ENCODE assay signal across 8 mouse cellular contexts in the genomic region with DNA sequence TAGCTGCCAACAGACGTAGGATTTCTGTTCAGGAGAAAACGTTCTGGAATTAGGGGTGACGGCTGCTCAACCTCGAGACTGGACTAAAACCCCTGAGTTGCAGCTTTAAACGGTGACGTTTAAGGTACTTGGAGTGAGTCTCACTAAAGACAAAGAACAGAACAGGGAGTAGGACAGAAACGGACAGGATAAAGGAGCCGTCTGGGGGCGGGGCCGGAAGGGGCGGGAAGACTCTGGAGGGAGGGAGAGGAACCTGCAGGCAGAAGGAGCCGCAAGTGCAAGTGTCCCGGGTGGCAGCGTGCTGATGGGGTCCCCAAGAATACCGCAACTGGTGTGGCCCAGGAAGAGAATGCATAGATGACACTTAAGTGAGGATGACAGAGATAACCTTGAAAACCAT. TPM values are rescaled to one million over a fixed set of nuclear protein-coding genes. Genes with fewer than 3 reads are reported as not detected.
DNase-seq lines count a peak whose midpoint lies in the region; ATAC-seq and TF ChIP-seq lines count a peak whose summit lies in the region.

No protein-coding gene starts in this region.

- peak overlapping the region; percentile 41; the same call in 1 of the 2 replicates for H3K9ac ChIP-seq in midbrain, embryonic 11.5 days (ENCODE audit: low read length)
- H3K9ac ChIP-seq in midbrain, postnatal 0 days (replicated peaks; ENCODE audit: low read length, poor library complexity, severe bottlenecking) = no peak overlapping the region
- H3K9ac ChIP-seq in stomach, postnatal 0 days (ENCODE audit: low read length) = no peak overlapping the region

- H3K27me3 ChIP-seq in midbrain, embryonic 11.5 days (ENCODE audit: control insufficient read depth, insufficient read depth, low read length) = no peaks in the 10 kb centered on the region
- no peaks in the 10 kb centered on the region for H3K27me3 ChIP-seq in midbrain, postnatal 0 days (ENCODE audit: insufficient read depth, low read length)
- no peaks in the 10 kb centered on the region for H3K27me3 ChIP-seq in limb, embryonic 10.5 days (ENCODE audit: low read depth, poor library complexity, severe bottlenecking)
- H3K27me3 ChIP-seq in stomach, postnatal 0 days (ENCODE audit: control insufficient read depth, insufficient read depth, low read length) = no peaks in the 10 kb centered on the region

- no peaks in the 10 kb centered on the region for H3K36me3 ChIP-seq in midbrain, embryonic 11.5 days (ENCODE audit: control insufficient read depth, insufficient read depth, low read length)
- no peaks in the 10 kb centered on the region for H3K36me3 ChIP-seq in midbrain, postnatal 0 days (ENCODE audit: insufficient read depth, low read length)
- peaks cover 18% of the 10 kb centered on the region for H3K36me3 ChIP-seq in limb, embryonic 10.5 days
- H3K36me3 ChIP-seq in stomach, postnatal 0 days (ENCODE audit: control insufficient read depth, insufficient read depth, low read length) = no peaks in the 10 kb centered on the region

- WGBS in midbrain, embryonic 11.5 days = 8% methylated on average over 15 of the region's 15 CpGs
- 11% methylated on average over 15 of the region's 15 CpGs for WGBS in midbrain, postnatal 0 days
- WGBS in limb, embryonic 10.5 days = 13% methylated on average over 15 of the region's 15 CpGs
- 21% methylated on average over 15 of the region's 15 CpGs for WGBS in stomach, postnatal 0 days

- no peak overlapping the region for H3K27ac ChIP-seq in midbrain, embryonic 11.5 days (ENCODE audit: low read depth, low read length)
- no peak overlapping the region for H3K27ac ChIP-seq in midbrain, postnatal 0 days (ENCODE audit: low read depth, low read length)
- H3K27ac ChIP-seq in limb, embryonic 10.5 days = 0 out of 2 replicates have a peak overlapping the region, but pooled peaks have one; percentile 19
- no peak overlapping the region for H3K27ac ChIP-seq in stomach, postnatal 0 days (replicated peaks)

- H3K9me3 ChIP-seq in midbrain, embryonic 11.5 days (ENCODE audit: control insufficient read depth, low read length) = no peaks in the 10 kb centered on the region
- H3K9me3 ChIP-seq in midbrain, postnatal 0 days (ENCODE audit: low read length) = no peaks in the 10 kb centered on the region
- H3K9me3 ChIP-seq in limb, embryonic 10.5 days (replicated peaks) = no peaks in the 10 kb centered on the region
- H3K9me3 ChIP-seq in stomach, postnatal 0 days (ENCODE audit: control insufficient read depth, low read length) = no peaks in the 10 kb centered on the region

- TF ChIP-seq EP300 in stomach, postnatal 0 days (optimal IDR thresholded peaks at IDR 0.05) = no peak

- H3K4me3 ChIP-seq in midbrain, embryonic 11.5 days (ENCODE audit: low read depth, low read length) = 0 out of 2 replicates have a peak overlapping the region, but pooled peaks have one; percentile 8
- no peak overlapping the region for H3K4me3 ChIP-seq in midbrain, postnatal 0 days (ENCODE audit: low read depth, low read length)
- H3K4me3 ChIP-seq in limb, embryonic 10.5 days = peak overlapping the region; percentile 17; the same call in 1 of the 2 replicates
- no peak overlapping the region for H3K4me3 ChIP-seq in stomach, postnatal 0 days (ENCODE audit: low read depth, low read length)

- peak overlapping the region; percentile 27 for H3K4me2 ChIP-seq in midbrain, embryonic 11.5 days
- no peak overlapping the region for H3K4me2 ChIP-seq in midbrain, postnatal 0 days (ENCODE audit: low read depth, low read length, poor library complexity, severe bottlenecking)
- H3K4me2 ChIP-seq in stomach, postnatal 0 days (replicated peaks; ENCODE audit: low read depth) = no peak overlapping the region

- peak; percentile 55 to 87 for DNase-seq in adrenal gland, adult (ENCODE audit: inconsistent age in 2 of 2, low spot score in 1 of 2)
- no peak for DNase-seq in adrenal gland, adult 18-20 months (ENCODE audit: low spot score in 2 of 2)
- DNase-seq in midbrain, embryonic 11.5 days (ENCODE audit: low spot score, missing footprints) = peak; percentile 94
- no peak for DNase-seq in midbrain, postnatal 0 days (ENCODE audit: low spot score)
- DNase-seq in limb, embryonic 10.5 days (ENCODE audit: low spot score) = peak; percentile 58
- DNase-seq in stomach, postnatal 0 days (ENCODE audit: low spot score) = peak; percentile 48
- no peak for DNase-seq in natural killer cell, adult 2 months (ENCODE audit: low spot score in 2 of 2)
- no peak for DNase-seq in ovary, postnatal 14 days (ENCODE audit: low spot score)

- no peak for TF ChIP-seq CTCF in midbrain, postnatal 0 days (IDR thresholded peaks at IDR 0.05)
- no peak for TF ChIP-seq CTCF in stomach, postnatal 0 days (IDR thresholded peaks at IDR 0.05; ENCODE audit: low read depth)

- 0 out of 2 replicates have a peak, but pooled peaks cover 2% of the 10 kb centered on the region for H3K4me1 ChIP-seq in midbrain, embryonic 11.5 days (ENCODE audit: control insufficient read depth, insufficient read depth, low read length)
- H3K4me1 ChIP-seq in midbrain, postnatal 0 days (ENCODE audit: insufficient read depth, low read length) = no peaks in the 10 kb centered on the region
- peaks cover 46% of the 10 kb centered on the region for H3K4me1 ChIP-seq in limb, embryonic 10.5 days
- no peaks in the 10 kb centered on the region for H3K4me1 ChIP-seq in stomach, postnatal 0 days (replicated peaks; ENCODE audit: control insufficient read depth, insufficient read depth)

- peak; percentile 59; the same call in 1 of the 2 replicates for ATAC-seq in midbrain, embryonic 11.5 days (ENCODE audit: low FRiP score)
- ATAC-seq in midbrain, postnatal 0 days (ENCODE audit: low FRiP score) = no peak
- ATAC-seq in stomach, postnatal 0 days (ENCODE audit: low FRiP score, low TSS enrichment) = no peak

RNA-seq across cellular contexts. Expression of a gene that starts 9.8 kb away (rescaled TPM):
- total RNA-seq in adrenal gland, adult 18-20 months (2021) = 10 to 100 TPM; 19.3 to 31.8 TPM
- polyA plus RNA-seq in midbrain, embryonic 11.5 days (2014; fragmentation: Nextera tagmentation; extraction: Ambion mirVana) = 9.4 and 11.2 TPM in 2 replicates
- total RNA-seq in midbrain, postnatal 0 days (2014; rRNA removed) = 4.3 and 6.1 TPM in 2 replicates
- polyA plus RNA-seq in midbrain, postnatal 0 days (2015; fragmentation: Nextera tagmentation; extraction: Ambion mirVana) = 3.9 and 4.7 TPM in 2 replicates
- 15.6 and 17.6 TPM in 2 replicates for polyA plus RNA-seq in limb, embryonic 10.5 days (2016; fragmentation: Nextera tagmentation; extraction: Ambion mirVana)
- polyA plus RNA-seq in stomach, postnatal 0 days (2015; fragmentation: Nextera tagmentation; extraction: Ambion mirVana) = 21.9 and 26.7 TPM in 2 replicates

RNA-seq across cellular contexts. Expression of a gene that starts 40.6 kb away (rescaled TPM):
- 10 to 100 TPM; 17.6 to 46.0 TPM for total RNA-seq in adrenal gland, adult 18-20 months (2021)
- 0.75 and 0.96 TPM in 2 replicates for polyA plus RNA-seq in midbrain, embryonic 11.5 days (2014; fragmentation: Nextera tagmentation; extraction: Ambion mirVana)
- 29.8 and 30.0 TPM in 2 replicates for total RNA-seq in midbrain, postnatal 0 days (2014; rRNA removed)
- 5.6 and 6.4 TPM in 2 replicates for polyA plus RNA-seq in midbrain, postnatal 0 days (2015; fragmentation: Nextera tagmentation; extraction: Ambion mirVana)
- polyA plus RNA-seq in limb, embryonic 10.5 days (2016; fragmentation: Nextera tagmentation; extraction: Ambion mirVana) = 0.10 and 0.14 TPM in 2 replicates
- polyA plus RNA-seq in stomach, postnatal 0 days (2015; fragmentation: Nextera tagmentation; extraction: Ambion mirVana) = 1.6 and 1.9 TPM in 2 replicates

Comparison
In these comparisons a context has a peak if more than half of its experiments do, and no peak if none do; other contexts are left out.
1. DNase-seq: peak in adrenal gland, adult (2 of 2), midbrain, embryonic 11.5 days (single experiment), limb, embryonic 10.5 days (single experiment) and stomach, postnatal 0 days (single experiment); none in adrenal gland, adult 18-20 months (0 of 2), midbrain, postnatal 0 days (single experiment), natural killer cell, adult 2 months (0 of 2) and ovary, postnatal 14 days (single experiment).
2. H3K4me3 ChIP-seq: peak in midbrain, embryonic 11.5 days (single experiment) and limb, embryonic 10.5 days (single experiment); none in midbrain, postnatal 0 days (single experiment) and stomach, postnatal 0 days (single experiment).